Mouse (Mus musculus) lung, postnatal 0 days (tissue): Measurements from ENCODE around the gene Akap9.

Experiments used
- CTCF ChIP-seq: IDR thresholded peaks from 2 replicates; pipeline ENCODE4 v1.5.1; 2016; ENCODE audit warnings: antibody characterized with exemption, mild to moderate bottlenecking
- EP300 ChIP-seq: IDR thresholded peaks from 2 replicates; pipeline ENCODE4 v1.6.1; 2016; ENCODE audit warnings: antibody characterized with exemption, mild to moderate bottlenecking, control low read depth

- TF ChIP-seq EP300 = no peak
- TF ChIP-seq CTCF = no peak
These were observed 177.9 kb downstream of the Akap9 start for GRCm38 (mm10) chr5:4105651-4106186.
